Mouse (Mus musculus): ENCODE data around the gene Dlg2. TPM values are rescaled to one million over a fixed set of nuclear protein-coding genes. Genes with fewer than 3 reads are reported as not detected.

The Dlg2 gene
- total and polyA plus RNA-seq, 2 experiments from 2014 or later, result 26.3 to 169 TPM

DNA sequence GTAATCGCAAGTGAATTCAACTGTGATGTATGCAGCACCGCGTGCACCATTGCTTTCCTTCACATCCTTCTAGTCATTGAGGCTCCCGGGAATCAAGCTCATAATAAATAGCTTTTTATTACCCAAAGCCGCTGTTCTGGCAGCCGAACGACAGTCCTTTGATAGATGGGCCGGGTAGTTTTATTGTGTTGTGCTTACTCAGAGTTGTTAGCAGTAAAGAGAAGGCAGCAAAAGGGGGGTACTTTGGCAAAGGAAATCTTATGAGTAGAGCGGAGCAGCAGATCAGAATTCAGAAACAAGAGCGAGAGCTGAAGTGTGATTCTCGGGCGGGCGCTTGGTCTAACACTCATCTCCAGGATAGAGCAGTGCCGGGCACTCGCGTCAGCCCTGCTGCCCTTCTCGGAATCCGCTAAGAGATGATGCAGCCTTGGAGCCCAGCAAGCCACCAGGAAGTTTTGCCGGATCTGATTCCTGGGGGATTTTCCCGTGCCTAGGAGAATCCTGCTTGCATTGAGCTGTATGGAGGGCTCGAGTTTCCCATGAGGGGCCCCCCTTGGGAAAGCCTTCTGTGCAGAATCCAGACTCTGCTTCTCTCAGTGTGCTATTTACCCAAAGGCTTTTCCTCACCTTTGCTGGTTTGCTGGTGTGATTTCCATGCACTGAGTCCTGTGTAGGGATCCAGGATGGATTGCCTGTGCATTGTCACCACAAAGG, 410.7 kb downstream of the Dlg2 start:
- ATAC-seq (peak; percentile 77), DNase-seq (peak; percentile 76)
- 1% methylated on average over 21 of the region's 21 CpGs for WGBS
- peaks cover 12% of the 10 kb centered on the region for H3K4me1 ChIP-seq (ENCODE audit: insufficient read depth)
- H3K4me2 ChIP-seq (ENCODE audit: low read depth), result peak overlapping the region; percentile 75
- peak overlapping the region; percentile 56 for H3K9ac ChIP-seq
- peak overlapping the region; percentile 88 for H3K27ac ChIP-seq (ENCODE audit: low read depth, low read length)
- no peaks in the 10 kb centered on the region for H3K9me3 ChIP-seq (ENCODE audit: low read length)
- H3K4me3 ChIP-seq (ENCODE audit: low read depth, low read length), result peak overlapping the region; percentile 45
- no peaks in the 10 kb centered on the region for H3K27me3 ChIP-seq (ENCODE audit: insufficient read depth, low read length)
- H3K36me3 ChIP-seq (ENCODE audit: insufficient read depth), result no peaks in the 10 kb centered on the region
- TF ChIP-seq CTCF (IDR thresholded peaks at IDR 0.05; ENCODE audit: low read depth), result no peak

DNA sequence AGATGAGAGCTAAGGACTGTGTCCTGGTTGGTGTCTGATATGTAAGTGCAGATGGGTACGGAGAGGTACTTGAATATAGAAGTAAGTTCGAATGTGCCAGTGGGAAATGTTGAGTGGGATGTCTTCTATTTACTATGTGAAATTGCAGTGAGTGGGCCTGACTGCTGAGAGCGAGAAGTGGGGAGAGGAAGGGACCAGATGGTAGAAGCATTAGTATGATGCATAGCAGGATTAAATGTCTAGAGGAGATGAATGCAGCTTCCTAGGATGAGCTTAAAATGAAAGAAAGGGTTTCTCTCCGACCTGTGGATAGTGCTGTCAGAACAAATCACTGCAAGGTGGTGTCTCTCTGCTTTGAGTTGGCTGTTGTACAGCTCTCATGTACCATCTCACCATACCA, 451.0 kb downstream of the Dlg2 start:
- H3K4me3 ChIP-seq (ENCODE audit: low read depth, low read length), result no peak overlapping the region
- whole genome bisulfite sequencing, result 62% methylated on average over 4 of the region's 4 CpGs
- ATAC-seq (peak; percentile 50; the same call in 1 of the 2 replicates), DNase-seq (no peak)
- no peaks in the 10 kb centered on the region for H3K9me3 ChIP-seq (ENCODE audit: low read length)
- no peak overlapping the region for H3K27ac ChIP-seq (ENCODE audit: low read depth, low read length)
- H3K36me3 ChIP-seq (ENCODE audit: insufficient read depth), result no peaks in the 10 kb centered on the region
- no peak overlapping the region for H3K4me2 ChIP-seq (ENCODE audit: low read depth)
- H3K27me3 ChIP-seq (ENCODE audit: insufficient read depth, low read length), result no peaks in the 10 kb centered on the region
- no peak for TF ChIP-seq CTCF (IDR thresholded peaks at IDR 0.05; ENCODE audit: low read depth)
- no peak overlapping the region for H3K9ac ChIP-seq
- no peaks in the 10 kb centered on the region for H3K4me1 ChIP-seq (ENCODE audit: insufficient read depth)

- no peaks in the 10 kb centered on the region for H3K36me3 ChIP-seq (ENCODE audit: insufficient read depth)
- H3K4me1 ChIP-seq (ENCODE audit: insufficient read depth), result no peaks in the 10 kb centered on the region
- no peaks in the 10 kb centered on the region for H3K27me3 ChIP-seq (ENCODE audit: insufficient read depth, low read length)
- H3K4me3 ChIP-seq (ENCODE audit: low read depth, low read length), result no peak overlapping the region
- DNase-seq (no peak), ATAC-seq (no peak; the same call in 1 of the 2 replicates)
- H3K9ac ChIP-seq, result no peak overlapping the region
- H3K27ac ChIP-seq (ENCODE audit: low read depth, low read length), result no peak overlapping the region
- no peak overlapping the region for H3K4me2 ChIP-seq (ENCODE audit: low read depth)
- WGBS, result 72% methylated on average over 5 of the region's 5 CpGs
- no peak for TF ChIP-seq CTCF (IDR thresholded peaks at IDR 0.05; ENCODE audit: low read depth)
- H3K9me3 ChIP-seq (ENCODE audit: low read length), result no peaks in the 10 kb centered on the region
These were observed 464.3 kb downstream of the Dlg2 start for GRCm38 (mm10) chr7:90940726-90941125.

DNA sequence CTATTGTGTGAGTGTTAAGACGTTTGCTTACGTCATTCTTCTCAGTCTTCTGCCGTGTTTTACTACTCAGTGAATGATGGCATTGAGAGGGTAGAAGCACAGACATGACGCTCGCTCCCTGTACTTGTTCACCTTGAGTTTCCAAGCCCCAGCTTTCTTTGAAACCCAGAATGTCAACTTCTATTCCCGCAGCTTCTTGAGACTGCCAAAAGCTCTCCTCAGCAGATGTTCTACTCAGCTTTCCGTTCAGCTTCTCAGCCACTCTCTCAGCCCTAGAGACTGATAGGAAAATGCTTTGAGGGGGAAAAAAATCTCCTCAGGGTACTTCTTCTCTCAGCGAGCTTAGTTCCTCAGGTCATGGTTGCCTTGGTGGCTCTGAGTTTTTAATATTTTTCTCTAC, 470.6 kb downstream of the Dlg2 start:
- TF ChIP-seq CTCF (IDR thresholded peaks at IDR 0.05; ENCODE audit: low read depth), result no peak
- no peaks in the 10 kb centered on the region for H3K36me3 ChIP-seq (ENCODE audit: insufficient read depth)
- 77% methylated on average over 8 of the region's 8 CpGs for WGBS

DNA sequence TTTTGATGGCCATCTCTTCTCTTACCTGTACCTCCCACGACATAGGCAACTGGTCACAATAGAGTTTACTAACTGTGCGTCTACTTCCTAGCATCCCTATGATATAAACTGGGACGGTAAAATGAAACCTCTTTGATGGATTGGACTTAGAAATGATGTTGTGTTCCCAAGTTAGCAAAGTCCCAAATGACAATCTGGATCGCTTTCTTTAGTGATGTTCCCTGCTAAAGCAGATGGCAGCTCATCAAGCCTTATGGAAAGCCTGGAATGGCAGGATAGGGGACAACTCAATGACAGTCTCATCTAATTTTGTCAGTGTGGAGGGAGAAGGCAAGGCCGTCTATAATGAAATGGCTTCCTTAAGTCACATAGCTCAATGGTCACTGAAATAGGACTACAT, 472.7 kb downstream of the Dlg2 start:
- H3K4me2 ChIP-seq (ENCODE audit: low read depth), result no peak overlapping the region
- ATAC-seq (peak; percentile 20), DNase-seq (peak; percentile 27)
- H3K9ac ChIP-seq, result no peak overlapping the region
- H3K27me3 ChIP-seq (ENCODE audit: insufficient read depth, low read length), result no peaks in the 10 kb centered on the region
- no peak overlapping the region for H3K4me3 ChIP-seq (ENCODE audit: low read depth, low read length)
- no peak overlapping the region for H3K27ac ChIP-seq (ENCODE audit: low read depth, low read length)
- no peaks in the 10 kb centered on the region for H3K9me3 ChIP-seq (ENCODE audit: low read length)
- WGBS, result 80% methylated on average over 5 of the region's 5 CpGs
- H3K36me3 ChIP-seq (ENCODE audit: insufficient read depth), result no peaks in the 10 kb centered on the region
- no peaks in the 10 kb centered on the region for H3K4me1 ChIP-seq (ENCODE audit: insufficient read depth)
- TF ChIP-seq CTCF (IDR thresholded peaks at IDR 0.05; ENCODE audit: low read depth), result no peak

More for the DNA sequence above, 470.6 kb downstream of the Dlg2 start:
- ATAC-seq, result no peak
- Histone ChIP-seq H3K9me3 (ENCODE audit: low read length) (no peaks in the 10 kb centered on the region), H3K4me1 (ENCODE audit: insufficient read depth) (no peaks in the 10 kb centered on the region), H3K4me2 (ENCODE audit: low read depth) (no peak overlapping the region), H3K27me3 (ENCODE audit: insufficient read depth, low read length) (no peaks in the 10 kb centered on the region), H3K9ac (no peak overlapping the region), H3K4me3 (ENCODE audit: low read depth, low read length) (no peak overlapping the region), H3K27ac (ENCODE audit: low read depth, low read length) (no peak overlapping the region)
- DNase-seq, result no peak

DNA sequence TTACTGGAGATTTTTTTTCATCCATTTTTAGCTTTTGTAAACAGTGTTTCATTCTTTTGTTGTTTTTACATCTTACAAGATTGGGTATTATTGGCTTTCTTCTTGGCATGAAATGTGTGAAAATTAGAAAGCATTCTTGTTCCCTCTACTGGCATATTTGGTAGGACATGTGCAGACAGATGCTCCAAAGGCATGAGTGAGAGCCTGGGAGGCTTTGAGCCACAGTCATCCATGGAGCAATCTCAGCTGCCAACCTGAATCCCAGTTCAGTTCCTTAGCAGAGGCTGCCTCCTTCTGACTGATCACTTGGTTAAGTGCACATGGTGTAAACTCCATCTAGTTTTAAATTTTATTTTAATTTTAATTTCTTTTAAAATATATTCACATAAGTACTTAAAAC, 500.8 kb downstream of the Dlg2 start:
- no peaks in the 10 kb centered on the region for H3K4me1 ChIP-seq (ENCODE audit: insufficient read depth)
- no peak overlapping the region for H3K27ac ChIP-seq (ENCODE audit: low read depth, low read length)
- no peaks in the 10 kb centered on the region for H3K36me3 ChIP-seq (ENCODE audit: insufficient read depth)
- H3K4me3 ChIP-seq (ENCODE audit: low read depth, low read length), result no peak overlapping the region
- H3K4me2 ChIP-seq (ENCODE audit: low read depth), result no peak overlapping the region
- ATAC-seq, result peak; percentile 50; the same call in 1 of the 2 replicates
- H3K9me3 ChIP-seq (ENCODE audit: low read length), result no peaks in the 10 kb centered on the region
- TF ChIP-seq CTCF (IDR thresholded peaks at IDR 0.05; ENCODE audit: low read depth), result peak; percentile 32; the same call in 1 of the 2 replicates
- H3K27me3 ChIP-seq (ENCODE audit: insufficient read depth, low read length), result no peaks in the 10 kb centered on the region
- DNase-seq, result peak; percentile 10
- no peak overlapping the region for H3K9ac ChIP-seq

- no peak overlapping the region for H3K9ac ChIP-seq
- no peaks in the 10 kb centered on the region for H3K4me1 ChIP-seq (ENCODE audit: insufficient read depth)
- no peaks in the 10 kb centered on the region for H3K9me3 ChIP-seq (ENCODE audit: low read length)
- H3K27me3 ChIP-seq (ENCODE audit: insufficient read depth, low read length), result no peaks in the 10 kb centered on the region
- no peak overlapping the region for H3K4me3 ChIP-seq (ENCODE audit: low read depth, low read length)
- no peak for DNase-seq
- H3K36me3 ChIP-seq (ENCODE audit: insufficient read depth), result no peaks in the 10 kb centered on the region
- ATAC-seq, result no peak
- no peak for TF ChIP-seq CTCF (IDR thresholded peaks at IDR 0.05; ENCODE audit: low read depth)
- H3K4me2 ChIP-seq (ENCODE audit: low read depth), result no peak overlapping the region
- no peak overlapping the region for H3K27ac ChIP-seq (ENCODE audit: low read depth, low read length)
These were observed 505.6 kb downstream of the Dlg2 start for GRCm38 (mm10) chr7:90982069-90982468.
